Mouse (Mus musculus): Measurements from ENCODE around the gene Pcyt1a. TPM values are rescaled to one million over a fixed set of nuclear protein-coding genes. Genes with fewer than 3 reads are reported as not detected.
A peak's percentile ranks its signal among the peaks of the same experiment; 100 is the strongest.

Pcyt1a gene
- total and polyA plus RNA-seq, 3 experiments = 17.0 to 25.7 (median 21.1) TPM

DNA sequence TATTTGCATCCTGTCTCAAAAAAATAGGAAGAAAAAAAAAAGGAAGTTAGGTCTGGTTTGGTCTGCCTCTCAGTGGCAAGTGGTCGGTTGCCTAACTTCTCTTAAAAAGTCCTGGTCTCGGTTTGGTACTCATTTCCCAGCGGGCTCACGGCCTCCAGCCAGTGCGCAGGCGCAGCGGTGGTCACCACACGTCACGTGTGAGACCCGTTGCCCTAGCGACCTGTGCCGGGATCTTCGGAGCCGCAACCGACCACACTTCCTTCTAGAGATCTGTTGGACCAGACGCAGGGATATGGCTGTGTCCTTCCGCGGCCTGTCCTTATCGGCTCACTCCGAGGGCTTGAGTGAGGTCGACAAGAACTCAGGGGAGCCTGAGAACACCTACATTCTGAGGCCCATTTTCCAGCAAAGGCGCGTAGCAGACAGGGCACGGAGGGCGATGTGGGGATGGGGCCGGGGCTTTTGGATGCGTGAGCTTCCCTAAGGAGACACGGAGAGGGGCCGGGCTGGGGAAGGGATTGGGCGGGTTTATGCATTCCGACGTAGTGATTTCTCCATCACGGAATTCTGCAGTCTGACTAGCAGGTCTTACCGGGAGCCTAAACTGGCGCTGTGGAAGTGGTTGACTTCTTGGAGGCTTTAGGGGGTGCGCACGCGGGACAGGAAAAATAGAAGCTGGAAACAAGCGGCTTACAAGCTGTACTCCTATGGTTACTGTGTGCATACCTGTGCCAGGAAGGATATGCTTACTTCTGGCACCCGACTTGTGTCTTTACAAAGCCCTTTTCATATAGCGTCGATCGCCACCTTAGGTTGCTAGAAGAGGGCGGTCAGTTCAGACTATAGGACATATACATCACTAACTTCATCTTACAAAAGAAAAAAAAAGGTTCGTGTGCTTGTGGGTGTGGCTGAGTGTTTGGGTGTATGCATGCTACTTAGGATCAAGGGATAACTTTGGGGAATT, 10.9 kb upstream of the Pcyt1a start, which contains the start of gene Tctex1d2:
Tctex1d2 (plus strand) TSS at position 186 of the 967 bp plus-strand sequence.
- no peaks in the 10 kb centered on the region for H3K36me3 ChIP-seq (replicated peaks in 1 of 2; ENCODE audit: control insufficient read depth in 1 of 2, insufficient read depth in 1 of 2, low read length in 1 of 2)
- no peak within 1 kb of the TSS for H3K27ac ChIP-seq (ENCODE audit: insufficient read depth, low read depth)
- H3K27me3 ChIP-seq (replicated peaks) = no peaks in the 10 kb centered on the region
- H3K4me3 ChIP-seq (replicated peaks in 1 of 3; ENCODE audit: low read depth in 2 of 3, low read length in 2 of 3, poor library complexity in 1 of 3) = no peak within 1 kb of the TSS
- peaks cover 0 to 6% of the 10 kb centered on the region in 2 experiments; a peak in 1 of 4 replicates for H3K4me1 ChIP-seq (ENCODE audit: control insufficient read depth in 1 of 2, insufficient read depth in 2 of 2)
- H3K79me2 ChIP-seq (replicated peaks; ENCODE audit: control insufficient read depth, extremely low read depth, insufficient read depth, poor library complexity, severe bottlenecking) = no peaks in the 10 kb centered on the region
- H3K4me2 ChIP-seq (ENCODE audit: insufficient read depth, low read depth, poor library complexity, severe bottlenecking) = no peak within 1 kb of the TSS
- no peak within 1 kb of the TSS for H3K9ac ChIP-seq (ENCODE audit: insufficient read depth, low read depth)
- H3K9me3 ChIP-seq (replicated peaks; ENCODE audit: low read length) = peaks cover 3% of the 10 kb centered on the region
- in situ Hi-C loops (cut with MboI; ENCODE audit: low pct_ligation_motif_present, low pct_unique_long_range_greater_than_20kb, low sequenced_read_pairs) (no loop called here), dilution Hi-C loops (cut with MboI; ENCODE audit: extremely low pct_ligation_motif_present, extremely low pct_unique_long_range_greater_than_20kb, low sequenced_read_pairs) (no loop called here)
- DNase-seq (ENCODE audit: extremely low read depth) = no peak
- TF ChIP-seq RCOR1 (conservative IDR thresholded peaks at IDR 0.05; ENCODE audit: low read depth, low read length) = no peak
- no peak for TF ChIP-seq EP300 (IDR thresholded peaks at IDR 0.05; ENCODE audit: low read length)
- TF ChIP-seq ZC3H11A (IDR thresholded peaks at IDR 0.05; ENCODE audit: low read depth, low read length) = no peak
- TF ChIP-seq PAX5 (IDR thresholded peaks at IDR 0.05; ENCODE audit: low read length) = no peak
- peak; percentile 44; the same call in 1 of the 2 replicates for TF ChIP-seq NRF1 (IDR thresholded peaks at IDR 0.05; ENCODE audit: low read depth, low read length)
- TF ChIP-seq ELF1 (IDR thresholded peaks at IDR 0.05; ENCODE audit: low read depth, low read length) = no peak

DNA sequence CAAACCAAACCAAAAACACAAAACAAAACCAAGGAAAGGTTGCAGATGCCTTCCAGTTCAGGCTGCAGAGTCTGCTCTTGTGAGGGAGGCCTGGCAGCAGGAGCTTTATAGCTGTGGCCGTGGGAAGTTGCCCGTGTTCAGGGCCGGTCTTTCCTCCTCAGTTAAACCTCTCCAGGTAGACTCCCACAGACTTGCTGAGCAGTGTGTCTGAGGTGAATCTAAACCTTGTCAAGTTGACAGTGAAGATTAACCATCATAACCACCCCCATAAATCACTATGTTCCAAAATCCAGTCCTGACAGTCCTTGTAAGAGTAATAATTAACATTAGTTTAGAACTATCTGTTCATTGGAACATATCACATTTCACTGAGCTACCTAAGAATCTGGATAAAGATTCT, 3.2 kb upstream of the Pcyt1a start:
- H3K36me3 ChIP-seq (replicated peaks in 1 of 2; ENCODE audit: control insufficient read depth in 1 of 2, insufficient read depth in 1 of 2, low read length in 1 of 2) = no peaks in the 10 kb centered on the region
- H3K4me2 ChIP-seq (ENCODE audit: insufficient read depth, low read depth, poor library complexity, severe bottlenecking) = no peak overlapping the region
- H3K4me3 ChIP-seq (replicated peaks in 1 of 3; ENCODE audit: low read depth in 2 of 3, low read length in 2 of 3, poor library complexity in 1 of 3) = no peak overlapping the region
- TF ChIP-seq MEF2A (IDR thresholded peaks at IDR 0.05; ENCODE audit: borderline replicate concordance, low read depth, low read length) (no peak), NRF1 (IDR thresholded peaks at IDR 0.05; ENCODE audit: low read depth, low read length) (no peak)
- no peaks in the 10 kb centered on the region for H3K9me3 ChIP-seq (replicated peaks; ENCODE audit: low read length)
- no peak overlapping the region for H3K27ac ChIP-seq (ENCODE audit: insufficient read depth, low read depth)
- in situ Hi-C loops (cut with MboI; ENCODE audit: low pct_ligation_motif_present, low pct_unique_long_range_greater_than_20kb, low sequenced_read_pairs) = no loop called here
- dilution Hi-C loops (cut with MboI; ENCODE audit: extremely low pct_ligation_motif_present, extremely low pct_unique_long_range_greater_than_20kb, low sequenced_read_pairs) = no loop called here
- no peak overlapping the region for H3K9ac ChIP-seq (ENCODE audit: insufficient read depth, low read depth)
- DNase-seq (ENCODE audit: extremely low read depth) = no peak
- peaks cover 0 to 17% of the 10 kb centered on the region in 2 experiments; a peak in 2 of 4 replicates for H3K4me1 ChIP-seq (ENCODE audit: control insufficient read depth in 1 of 2, insufficient read depth in 2 of 2)
- H3K79me2 ChIP-seq (replicated peaks; ENCODE audit: control insufficient read depth, extremely low read depth, insufficient read depth, poor library complexity, severe bottlenecking) = no peaks in the 10 kb centered on the region
- no peaks in the 10 kb centered on the region for H3K27me3 ChIP-seq (replicated peaks)

DNA sequence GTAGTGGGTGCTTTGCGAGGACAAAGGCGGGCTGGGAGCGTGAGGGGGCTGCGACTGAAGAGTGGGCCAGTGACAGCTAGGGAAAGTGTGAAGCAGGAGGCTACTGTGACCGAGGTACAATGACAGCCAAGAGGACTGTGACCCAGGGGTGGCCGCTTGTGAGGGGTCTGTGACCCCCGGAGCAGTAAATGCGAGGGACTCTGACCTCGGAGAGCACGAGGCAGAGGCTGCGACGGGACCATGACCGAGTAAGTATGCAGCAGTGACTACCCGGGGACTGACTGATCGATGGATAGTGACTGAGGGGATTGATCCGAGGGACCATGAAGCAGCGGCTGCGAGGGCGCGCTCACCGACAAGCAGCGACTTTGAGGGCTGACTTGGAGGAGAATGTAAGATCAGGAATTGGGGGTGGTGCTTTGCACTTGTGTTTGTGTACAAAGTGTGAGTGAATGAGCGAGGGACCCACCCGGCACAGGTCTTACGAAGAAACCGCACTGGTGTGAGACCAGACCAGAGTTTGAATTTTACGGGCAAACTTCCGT, 398 bp downstream of the Pcyt1a start:
- Histone ChIP-seq H3K9me3 (replicated peaks; ENCODE audit: low read length) (no peaks in the 10 kb centered on the region), H3K79me2 (replicated peaks; ENCODE audit: control insufficient read depth, extremely low read depth, insufficient read depth, poor library complexity, severe bottlenecking) (peaks cover 2% of the 10 kb centered on the region; the same call in 1 of the 2 replicates), H3K4me1 (ENCODE audit: control insufficient read depth in 1 of 2, insufficient read depth in 2 of 2) (peaks cover 3 to 32% of the 10 kb centered on the region in 2 experiments; a peak in 3 of 4 replicates), H3K27ac (ENCODE audit: insufficient read depth, low read depth) (no peak overlapping the region), H3K9ac (ENCODE audit: insufficient read depth, low read depth) (peak overlapping the region; percentile 77), H3K36me3 (replicated peaks in 1 of 2; ENCODE audit: control insufficient read depth in 1 of 2, insufficient read depth in 1 of 2, low read length in 1 of 2) (no peaks in the 10 kb centered on the region), H3K4me2 (ENCODE audit: insufficient read depth, low read depth, poor library complexity, severe bottlenecking) (peak overlapping the region; percentile 33), H3K4me3 (replicated peaks in 1 of 3; ENCODE audit: low read depth in 2 of 3, low read length in 2 of 3, poor library complexity in 1 of 3) (peak overlapping the region; percentile 65 to 86 (median 78)), H3K27me3 (replicated peaks) (no peaks in the 10 kb centered on the region)
- in situ Hi-C loops (cut with MboI; ENCODE audit: low pct_ligation_motif_present, low pct_unique_long_range_greater_than_20kb, low sequenced_read_pairs) (no loop called here), dilution Hi-C loops (cut with MboI; ENCODE audit: extremely low pct_ligation_motif_present, extremely low pct_unique_long_range_greater_than_20kb, low sequenced_read_pairs) (no loop called here)
- peak; percentile 14 for DNase-seq (ENCODE audit: extremely low read depth)
- TF ChIP-seq POLR2AphosphoS2 (IDR thresholded peaks at IDR 0.05; ENCODE audit: low read depth, low read length) = no peak
- no peak for TF ChIP-seq NRF1 (IDR thresholded peaks at IDR 0.05; ENCODE audit: low read depth, low read length)
